Mouse (Mus musculus): ENCODE measurements at regions not wholly inside any gene's neighbourhood (a gene's known extent, or its start where the extent isn't known, plus 50 kb on each side); places are given as distances from the start of the nearest gene placed in this dataset.

GRCm38 (mm10) chr10:109115013-109115627 lies 104.3 kb upstream of the Syt1 start:
- no peak for TF ChIP-seq USF1 (IDR thresholded peaks at IDR 0.05; ENCODE audit: low read depth, low read length)
- no peak for TF ChIP-seq CTCF (IDR thresholded peaks at IDR 0.05 in 2 of 3, conservative IDR thresholded peaks at IDR 0.05 in 1 of 3; ENCODE audit: control insufficient read depth in 1 of 3, insufficient read depth in 1 of 3, low read depth in 2 of 3, low read length in 3 of 3, poor library complexity in 1 of 3, severe bottlenecking in 1 of 3)
- TF ChIP-seq EP300 (IDR thresholded peaks at IDR 0.05; ENCODE audit: low read depth in 1 of 2, low read length in 2 of 2), result no peak
- TF ChIP-seq POLR2A (IDR thresholded peaks at IDR 0.05; ENCODE audit: control insufficient read depth in 1 of 2, insufficient read depth in 1 of 2, low read depth in 1 of 2, low read length in 2 of 2, poor library complexity in 1 of 2), result no peak
- TF ChIP-seq RAD21 (IDR thresholded peaks at IDR 0.05; ENCODE audit: low read depth, low read length), result no peak
- no peak for TF ChIP-seq GABPA (IDR thresholded peaks at IDR 0.05; ENCODE audit: low read depth, low read length)
- TF ChIP-seq E2F4 (IDR thresholded peaks at IDR 0.05; ENCODE audit: borderline replicate concordance, low read depth, low read length), result no peak
- TF ChIP-seq UBTF (IDR thresholded peaks at IDR 0.05; ENCODE audit: borderline replicate concordance, insufficient read depth, low read depth, low read length), result no peak
- TF ChIP-seq MAX (IDR thresholded peaks at IDR 0.05; ENCODE audit: low read length), result no peak
- no peak for TF ChIP-seq MAZ (IDR thresholded peaks at IDR 0.05; ENCODE audit: low read depth, low read length)
- TF ChIP-seq JUND (IDR thresholded peaks at IDR 0.05; ENCODE audit: low read depth, low read length), result no peak
- TF ChIP-seq SMC3 (IDR thresholded peaks at IDR 0.05; ENCODE audit: low read depth, low read length), result no peak
- no peak for TF ChIP-seq ELF1 (IDR thresholded peaks at IDR 0.05; ENCODE audit: low read depth, low read length)

All from MEL (cell line).